Mouse (Mus musculus): ENCODE data around the gene Hyou1. TPM values are rescaled to one million over a fixed set of nuclear protein-coding genes. Genes with fewer than 3 reads are reported as not detected.
"Not testable (repeated sequence)": the region's sequence is repeated elsewhere in the genome, so short reads cannot be mapped to it uniquely, and the experiment has no call there.

The Hyou1 gene
- total RNA-seq, 2 experiments from 2014 or later: 182 to 214 TPM

GRCm38 (mm10) chr9:44348546-44348945, 30.7 kb upstream of the Hyou1 start:
- no peak for DNase-seq (ENCODE audit: low spot score in 2 of 2)

GRCm38 (mm10) chr9:44351396-44351795, 27.9 kb upstream of the Hyou1 start:
- no peak for DNase-seq (ENCODE audit: low spot score in 2 of 2)

- no peak for DNase-seq (ENCODE audit: low spot score in 2 of 2)
Measured at GRCm38 (mm10) chr9:44352337-44352736, 27.0 kb upstream of the Hyou1 start.

- no peak for DNase-seq (ENCODE audit: low spot score in 2 of 2)
Measured at GRCm38 (mm10) chr9:44353142-44353541, 26.1 kb upstream of the Hyou1 start.

- DNase-seq (ENCODE audit: low spot score in 2 of 2): no peak
Measured at GRCm38 (mm10) chr9:44357207-44357606, 22.1 kb upstream of the Hyou1 start.

GRCm38 (mm10) chr9:44361190-44361917, 17.9 kb upstream of the Hyou1 start, which contains the start of gene Vps11:
Gene Vps11 (minus strand): TSS chr9:44361670.
- DNase-seq (ENCODE audit: low spot score in 2 of 2): peak; percentile 92 to 94

- not testable (repeated sequence) for DNase-seq (ENCODE audit: low spot score in 2 of 2)
Measured at GRCm38 (mm10) chr9:44361931-44362330, 17.4 kb upstream of the Hyou1 start.

- peak in 1 of 2 experiments; percentile 41 for DNase-seq (ENCODE audit: low spot score in 2 of 2)
Measured at GRCm38 (mm10) chr9:44364480-44364879, 14.8 kb upstream of the Hyou1 start.

GRCm38 (mm10) chr9:44373386-44373785, 5.9 kb upstream of the Hyou1 start:
- DNase-seq (ENCODE audit: low spot score in 2 of 2): no peak

- no peak for DNase-seq (ENCODE audit: low spot score in 2 of 2)
Measured at GRCm38 (mm10) chr9:44376141-44376540, 3.1 kb upstream of the Hyou1 start.

- not testable (repeated sequence) for DNase-seq (ENCODE audit: low spot score in 2 of 2)
Measured at GRCm38 (mm10) chr9:44377335-44377734, 2.0 kb upstream of the Hyou1 start.

- DNase-seq (ENCODE audit: low spot score in 2 of 2): no peak
Measured at GRCm38 (mm10) chr9:44378153-44378730, 1.0 kb upstream of the Hyou1 start.

GRCm38 (mm10) chr9:44379862-44380261, 572 bp downstream of the Hyou1 start:
- DNase-seq (ENCODE audit: low spot score in 2 of 2): no peak

- DNase-seq (ENCODE audit: low spot score in 2 of 2): peak in 1 of 2 experiments; percentile 26
Measured at GRCm38 (mm10) chr9:44384596-44384995, 5.3 kb downstream of the Hyou1 start.

GRCm38 (mm10) chr9:44387221-44387620, 7.9 kb downstream of the Hyou1 start:
- no peak for DNase-seq (ENCODE audit: low spot score in 2 of 2)

- no peak for DNase-seq (ENCODE audit: low spot score in 2 of 2)
Measured at GRCm38 (mm10) chr9:44389273-44389672, 10.0 kb downstream of the Hyou1 start.

- peak; percentile 71 to 77 for DNase-seq (ENCODE audit: low spot score in 2 of 2)
Measured at GRCm38 (mm10) chr9:44391466-44391865, 12.2 kb downstream of the Hyou1 start.

GRCm38 (mm10) chr9:44396684-44397411, 17.6 kb downstream of the Hyou1 start, which contains the start of gene Slc37a4:
Gene Slc37a4 (plus strand): TSS chr9:44396852.
- DNase-seq (ENCODE audit: low spot score in 2 of 2): peak; percentile 88 to 93

GRCm38 (mm10) chr9:44398087-44398486, 18.8 kb downstream of the Hyou1 start:
- no peak for DNase-seq (ENCODE audit: low spot score in 2 of 2)

- DNase-seq (ENCODE audit: low spot score in 2 of 2): no peak
Measured at GRCm38 (mm10) chr9:44398551-44398950, 19.3 kb downstream of the Hyou1 start.

- no peak for DNase-seq (ENCODE audit: low spot score in 2 of 2)
Measured at GRCm38 (mm10) chr9:44399114-44399794, 20.0 kb downstream of the Hyou1 start.
